Mouse (Mus musculus) intestine, embryonic 15.5 days (tissue): Measurements from ENCODE around the gene Spata45. TPM values are rescaled to one million over a fixed set of nuclear protein-coding genes. Genes with fewer than 3 reads are reported as not detected.

Experiments
- ATAC-seq: fragments of 200-750 bp; cut with Nextera tagmentation; 2 replicates; pipeline ENCODE4 v1.8.0; 2017; ENCODE audit warnings: moderate TSS enrichment, moderate library complexity
- H3K27ac ChIP-seq: fragments of 300-500 bp; sonication (generic); 2 replicates; pipeline ENCODE4 v1.5.1; 2015; ENCODE audit warnings: mild to moderate bottlenecking, inconsistent platforms
- H3K27me3 ChIP-seq: fragments of 300-500 bp; sonication (generic); replicated peaks from 2 replicates; pipeline ENCODE4 v1.6.1; 2015; ENCODE audit warnings: inconsistent platforms
- H3K36me3 ChIP-seq: fragments of 300-500 bp; sonication (generic); 2 replicates; pipeline ENCODE4 v1.6.1; 2015; ENCODE audit warnings: inconsistent platforms
- H3K4me1 ChIP-seq: fragments of 300-500 bp; sonication (generic); replicated peaks from 2 replicates; pipeline ENCODE4 v1.6.1; 2015; ENCODE audit warnings: inconsistent platforms
- H3K4me2 ChIP-seq: fragments of 300-500 bp; sonication (generic); replicated peaks from 2 replicates; pipeline ENCODE4 v1.6.1; 2015; ENCODE audit warnings: mild to moderate bottlenecking, inconsistent platforms
- H3K4me3 ChIP-seq: fragments of 300-500 bp; sonication (generic); replicated peaks from 2 replicates; pipeline ENCODE4 v1.5.1; 2015; ENCODE audit warnings: inconsistent platforms
- H3K9ac ChIP-seq: fragments of 300-500 bp; sonication (generic); 2 replicates; pipeline ENCODE4 v1.6.1; 2015; ENCODE audit warnings: inconsistent platforms
- H3K9me3 ChIP-seq: fragments of 300-500 bp; sonication (generic); 2 replicates; pipeline ENCODE4 v1.6.1; 2016; ENCODE audit warnings: inconsistent platforms
- WGBS: fragments of 180-500 bp; shearing (Covaris S2); methylation state at CpG from one replicate; pipeline ENCODE4 v1.1.7; 2015; 5-methylcytosine and 5-hydroxymethylcytosine counted together
- polyA plus RNA-seq: library from polyadenylated mRNA; unstranded; fragments of >200 nt; fragmentation: Nextera tagmentation; extraction: Ambion mirVana; gene quantifications from 2 replicates; pipeline ENCODE4 v1.2.1, GENCODE M21; 2015

Gene Spata45
- polyA plus RNA-seq, 1 experiment from 2014 or later: not detected

GRCm38 (mm10) chr1:191092050-191092449 is 55.6 kb downstream of the Spata45 start:
- Histone ChIP-seq H3K27me3 (no peaks in the 10 kb centered on the region), H3K27ac (0 out of 2 replicates have a peak overlapping the region, but pooled peaks have one; percentile 22), H3K9ac (no peak overlapping the region), H3K4me2 (no peak overlapping the region), H3K4me3 (no peak overlapping the region), H3K36me3 (no peaks in the 10 kb centered on the region), H3K4me1 (0 out of 2 replicates have a peak, but pooled peaks cover 2% of the 10 kb centered on the region), H3K9me3 (no peaks in the 10 kb centered on the region)
- no peak for ATAC-seq
- WGBS: 78% methylated on average over 8 of the region's 8 CpGs

Other genes starting within 250 kb of the Spata45 start
- 12.1 TPM in 2 replicates for gene Rps6kc1, start 124.9 kb upstream of the Spata45 start, polyA plus RNA-seq
- 36.2 and 40.2 TPM in 2 replicates for gene Angel2, start 111.5 kb upstream of the Spata45 start, polyA plus RNA-seq
- 15.6 and 19.1 TPM in 2 replicates for gene Vash2, start 57.3 kb upstream of the Spata45 start, polyA plus RNA-seq
- 9.8 and 10.7 TPM in 2 replicates for gene Flvcr1, start 10.5 kb upstream of the Spata45 start, polyA plus RNA-seq
- gene Tatdn3, start 26.3 kb downstream of the Spata45 start, polyA plus RNA-seq: 11.9 and 12.6 TPM in 2 replicates
- 17.0 and 18.8 TPM in 2 replicates for gene Nsl1, start 26.4 kb downstream of the Spata45 start, polyA plus RNA-seq
- 7.2 and 10.5 TPM in 2 replicates for gene Batf3, start 61.2 kb downstream of the Spata45 start, polyA plus RNA-seq
- gene Fam71a, start 128.2 kb downstream of the Spata45 start, polyA plus RNA-seq: not detected in 2 replicates
- gene Atf3, start 181.4 kb downstream of the Spata45 start, polyA plus RNA-seq: 4.1 and 4.9 TPM in 2 replicates